Mouse (Mus musculus) limb, embryonic 12.5 days (tissue): Measurements from ENCODE around the gene Katnbl1. TPM values are rescaled to one million over a fixed set of nuclear protein-coding genes. Genes with fewer than 3 reads are reported as not detected.
"Not testable (repeated sequence)": the region's sequence is repeated elsewhere in the genome, so short reads cannot be mapped to it uniquely, and the experiment has no call there.

ENCODE experiments used
- ATAC-seq: fragments of 200-750 bp; cut with Nextera tagmentation; 2 replicates; pipeline ENCODE4 v1.8.0; 2017; ENCODE audit warnings: low read depth, moderate TSS enrichment; ENCODE audit not compliant: insufficient number of reproducible peaks, insufficient read depth, low FRiP score, low TSS enrichment
- H3K27ac ChIP-seq: fragments of 300-500 bp; sonication (generic); 2 replicates; pipeline ENCODE4 v1.5.1; 2016; ENCODE audit warnings: mild to moderate bottlenecking, moderate library complexity
- H3K27me3 ChIP-seq: fragments of 300-500 bp; sonication (generic); 2 replicates; pipeline ENCODE4 v1.6.1; 2016; ENCODE audit warnings: mild to moderate bottlenecking, moderate library complexity
- H3K36me3 ChIP-seq: fragments of 300-500 bp; sonication (generic); 2 replicates; pipeline ENCODE4 v1.6.1; 2016; ENCODE audit warnings: mild to moderate bottlenecking, moderate library complexity
- H3K4me1 ChIP-seq: fragments of 300-500 bp; sonication (generic); replicated peaks from 2 replicates; pipeline ENCODE4 v1.6.1; 2016
- H3K4me2 ChIP-seq: fragments of 300-500 bp; sonication (generic); 2 replicates; pipeline ENCODE4 v1.6.1; 2016; ENCODE audit warnings: mild to moderate bottlenecking, moderate library complexity
- H3K4me3 ChIP-seq: fragments of 300-500 bp; sonication (generic); replicated peaks from 2 replicates; pipeline ENCODE4 v1.5.1; 2016; ENCODE audit warnings: mild to moderate bottlenecking
- H3K9ac ChIP-seq: fragments of 300-500 bp; sonication (generic); replicated peaks from 2 replicates; pipeline ENCODE4 v1.6.1; 2016; ENCODE audit warnings: mild to moderate bottlenecking, moderate library complexity
- H3K9me3 ChIP-seq: fragments of 300-500 bp; sonication (generic); 2 replicates; pipeline ENCODE4 v1.6.1; 2016; ENCODE audit warnings: mild to moderate bottlenecking, moderate library complexity
- WGBS: fragments of 180-500 bp; shearing (Covaris S2); methylation state at CpG from one replicate; pipeline ENCODE4 v1.1.7; 2016; 5-methylcytosine and 5-hydroxymethylcytosine counted together
- polyA plus RNA-seq: library from polyadenylated mRNA; unstranded; fragments of >200 nt; fragmentation: Nextera tagmentation; extraction: Ambion mirVana; gene quantifications from 2 replicates; pipeline ENCODE4 v1.2.1, GENCODE M21; 2016

Gene Katnbl1
- polyA plus RNA-seq, 1 experiment from 2014 or later = 55.8 TPM

- no peaks in the 10 kb centered on the region for H3K4me1 ChIP-seq
- no peak overlapping the region for H3K4me2 ChIP-seq
- no peak overlapping the region for H3K9ac ChIP-seq
- no peaks in the 10 kb centered on the region for H3K27me3 ChIP-seq
- ATAC-seq = no peak
- H3K36me3 ChIP-seq = no peaks in the 10 kb centered on the region
- 74% methylated on average over 1 of the region's 1 CpGs for whole genome bisulfite sequencing
- H3K4me3 ChIP-seq = no peak overlapping the region
- no peak overlapping the region for H3K27ac ChIP-seq
- no peaks in the 10 kb centered on the region for H3K9me3 ChIP-seq
Observed at GRCm38 (mm10) chr2:112396649-112397048, 17.6 kb downstream of the Katnbl1 start.

DNA sequence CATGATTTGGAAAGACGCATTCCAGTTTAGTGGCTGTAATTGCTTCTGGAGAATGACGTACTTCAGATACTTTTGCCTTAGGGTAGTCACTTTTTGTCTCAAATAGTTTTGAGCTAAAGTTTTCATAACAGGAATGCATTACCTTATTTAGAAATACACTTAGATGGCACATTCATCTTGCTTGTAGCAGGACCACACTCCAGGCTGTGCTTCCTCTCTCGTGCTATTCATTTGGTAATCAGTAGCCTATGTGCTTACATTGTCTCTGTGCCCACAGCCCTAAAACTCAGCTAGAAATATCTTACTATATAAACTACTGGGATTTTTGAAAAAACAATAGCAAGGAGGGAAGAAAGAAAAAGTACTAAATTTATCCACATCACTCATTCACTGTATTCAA is 28.0 kb downstream of the Katnbl1 start:
- no peak overlapping the region for H3K27ac ChIP-seq
- H3K9ac ChIP-seq = no peak overlapping the region
- peaks cover 37% of the 10 kb centered on the region for H3K36me3 ChIP-seq
- WGBS = 90% methylated on average over 3 of the region's 3 CpGs
- no peak overlapping the region for H3K4me3 ChIP-seq
- H3K27me3 ChIP-seq = no peaks in the 10 kb centered on the region
- H3K9me3 ChIP-seq = no peaks in the 10 kb centered on the region
- no peak overlapping the region for H3K4me2 ChIP-seq
- no peak for ATAC-seq
- no peaks in the 10 kb centered on the region for H3K4me1 ChIP-seq

GRCm38 (mm10) chr2:112425308-112425707 is 46.3 kb downstream of the Katnbl1 start:
- Histone ChIP-seq H3K36me3 (no peaks in the 10 kb centered on the region), H3K4me2 (no peak overlapping the region), H3K4me3 (no peak overlapping the region), H3K27ac (no peak overlapping the region), H3K27me3 (no peaks in the 10 kb centered on the region), H3K4me1 (no peaks in the 10 kb centered on the region), H3K9me3 (no peaks in the 10 kb centered on the region), H3K9ac (no peak overlapping the region)
- 83% methylated on average over 3 of the region's 3 CpGs for WGBS
- no peak for ATAC-seq

DNA sequence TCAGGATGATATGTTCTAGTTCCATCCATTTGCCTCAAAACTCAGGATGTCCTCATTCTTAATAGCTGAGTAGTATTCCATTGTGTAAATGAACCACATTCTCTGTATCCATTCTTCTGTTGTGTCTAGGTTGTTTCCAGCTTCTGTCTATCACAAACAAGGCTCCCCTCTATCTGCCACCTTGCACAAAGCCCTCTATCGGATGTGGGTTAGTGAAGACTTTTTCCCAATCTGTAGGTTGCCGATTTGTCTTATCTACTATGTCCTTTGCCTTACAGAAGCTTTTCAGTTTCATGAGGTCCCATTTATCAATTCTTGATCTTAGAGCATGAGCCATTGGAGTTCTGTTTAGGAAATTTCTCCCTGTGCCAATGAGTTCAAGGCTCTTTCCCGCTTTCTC is 49.5 kb downstream of the Katnbl1 start:
- not testable (repeated sequence) for H3K4me2 ChIP-seq, H3K27ac ChIP-seq, ATAC-seq, H3K27me3 ChIP-seq, H3K9ac ChIP-seq, H3K9me3 ChIP-seq, H3K4me3 ChIP-seq, H3K36me3 ChIP-seq, H3K4me1 ChIP-seq
- 92% methylated on average over 3 of the region's 3 CpGs for WGBS

DNA sequence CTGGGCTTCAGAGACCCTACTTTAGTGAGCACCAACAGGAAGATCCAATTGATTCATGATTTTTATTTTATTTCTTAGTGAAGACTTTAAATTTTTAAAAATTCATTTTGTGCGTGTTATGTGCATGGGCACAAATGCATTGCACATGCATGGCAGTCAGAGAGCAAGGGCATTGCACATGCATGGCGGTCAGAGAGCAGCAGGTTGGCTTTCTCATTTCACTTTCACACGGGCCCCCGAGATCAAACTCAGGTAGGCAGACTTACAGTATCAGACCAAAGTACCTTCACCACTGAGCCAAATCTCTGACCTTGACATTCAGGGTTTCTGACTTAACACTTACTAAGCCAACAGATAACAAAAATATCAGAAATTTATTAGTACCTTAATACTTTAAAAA is 50.7 kb downstream of the Katnbl1 start:
- H3K4me1 ChIP-seq = no peaks in the 10 kb centered on the region
- no peak overlapping the region for H3K4me2 ChIP-seq
- H3K9ac ChIP-seq = no peak overlapping the region
- H3K27me3 ChIP-seq = no peaks in the 10 kb centered on the region
- H3K9me3 ChIP-seq = no peaks in the 10 kb centered on the region
- no peak overlapping the region for H3K4me3 ChIP-seq
- H3K36me3 ChIP-seq = no peaks in the 10 kb centered on the region
- no peak overlapping the region for H3K27ac ChIP-seq
- no peak for ATAC-seq
- WGBS = 92% methylated on average over 4 of the region's 4 CpGs

DNA sequence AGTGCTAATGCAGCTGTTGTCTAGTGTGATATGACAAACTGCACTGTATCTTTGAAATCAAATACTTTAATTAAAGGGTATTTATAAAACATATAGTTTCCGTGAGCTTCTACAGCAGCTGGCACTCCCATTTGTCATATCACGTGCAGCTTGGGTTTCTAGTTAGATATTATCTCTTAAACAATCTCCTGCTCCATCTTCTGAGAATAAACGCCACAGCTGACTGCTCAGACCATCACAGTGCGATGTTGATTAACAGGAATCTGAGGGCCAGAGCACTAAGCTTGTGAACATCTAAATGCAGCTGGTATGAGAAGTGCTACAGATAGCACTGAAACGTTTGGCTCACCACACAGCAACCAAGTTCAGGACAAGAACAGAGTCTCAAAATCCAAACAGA is 51.4 kb downstream of the Katnbl1 start:
- Histone ChIP-seq H3K4me1 (no peaks in the 10 kb centered on the region), H3K4me3 (no peak overlapping the region), H3K36me3 (no peaks in the 10 kb centered on the region), H3K27ac (no peak overlapping the region), H3K4me2 (no peak overlapping the region), H3K9ac (no peak overlapping the region), H3K9me3 (no peaks in the 10 kb centered on the region), H3K27me3 (no peaks in the 10 kb centered on the region)
- 66% methylated on average over 5 of the region's 5 CpGs for WGBS
- no peak for ATAC-seq

DNA sequence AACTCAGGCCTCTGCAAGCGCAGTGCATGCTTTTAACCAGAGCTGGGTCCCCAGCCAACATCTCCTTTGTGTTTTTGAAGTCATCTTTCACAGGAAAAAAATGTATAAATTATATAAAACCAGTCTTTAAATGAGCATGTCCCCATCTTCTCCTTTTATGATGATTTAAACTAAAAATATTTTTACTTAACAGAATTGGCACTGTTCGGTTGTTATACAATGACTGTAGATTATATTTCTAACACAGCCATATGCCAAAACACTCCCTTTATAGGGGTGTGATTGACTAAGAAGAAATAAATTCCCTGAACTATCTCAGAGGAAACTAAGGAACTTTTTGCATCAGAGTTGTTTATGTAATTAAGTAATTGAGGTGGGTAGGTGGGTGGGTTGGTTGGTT is 53.5 kb downstream of the Katnbl1 start:
- no peak overlapping the region for H3K27ac ChIP-seq
- H3K4me2 ChIP-seq = no peak overlapping the region
- no peak overlapping the region for H3K9ac ChIP-seq
- no peaks in the 10 kb centered on the region for H3K36me3 ChIP-seq
- H3K4me1 ChIP-seq = no peaks in the 10 kb centered on the region
- ATAC-seq = no peak
- H3K27me3 ChIP-seq = no peaks in the 10 kb centered on the region
- no peak overlapping the region for H3K4me3 ChIP-seq
- H3K9me3 ChIP-seq = no peaks in the 10 kb centered on the region
- WGBS = 90% methylated on average over 2 of the region's 2 CpGs

DNA sequence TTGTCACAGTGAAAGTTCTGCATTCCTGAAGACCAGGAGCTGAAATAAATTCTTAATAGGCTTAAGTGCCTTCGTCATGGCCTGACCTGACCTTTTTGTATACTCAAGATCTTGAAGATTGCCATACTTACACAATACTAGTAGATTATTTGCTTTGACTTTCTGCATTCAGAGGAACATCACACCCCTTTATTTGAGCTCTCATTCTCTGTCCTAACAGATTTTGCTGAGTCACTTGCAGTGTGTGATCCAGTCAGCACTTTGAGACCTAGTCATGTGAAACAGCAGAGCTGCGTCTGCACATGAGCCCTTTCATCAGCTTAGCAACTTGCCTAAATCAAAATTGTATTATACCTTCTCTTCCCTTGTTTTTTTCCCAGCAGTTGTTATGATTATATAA is 54.3 kb downstream of the Katnbl1 start:
- no peak overlapping the region for H3K4me2 ChIP-seq
- no peaks in the 10 kb centered on the region for H3K4me1 ChIP-seq
- H3K9ac ChIP-seq = no peak overlapping the region
- no peak overlapping the region for H3K27ac ChIP-seq
- H3K4me3 ChIP-seq = no peak overlapping the region
- no peaks in the 10 kb centered on the region for H3K9me3 ChIP-seq
- ATAC-seq = no peak
- no peaks in the 10 kb centered on the region for H3K36me3 ChIP-seq
- 81% methylated on average over 2 of the region's 2 CpGs for WGBS
- no peaks in the 10 kb centered on the region for H3K27me3 ChIP-seq

DNA sequence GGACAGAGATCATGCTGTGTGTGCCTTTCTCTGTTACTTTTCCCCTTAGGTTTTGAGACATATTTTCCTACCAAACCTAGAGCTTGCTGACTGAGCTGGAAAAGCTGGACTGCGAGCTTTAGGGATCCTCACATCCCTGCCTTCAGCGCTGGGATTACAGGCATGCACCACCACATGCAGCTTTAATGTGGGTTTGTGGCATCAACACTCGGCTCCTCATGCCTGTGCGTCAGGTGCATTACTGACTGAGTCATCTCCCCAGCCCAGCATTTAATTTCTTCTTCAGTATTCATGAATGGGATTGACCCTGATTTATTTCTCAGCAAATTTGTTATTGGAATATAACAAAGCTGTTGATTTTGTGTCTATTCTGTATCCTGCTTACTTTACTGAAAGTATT is 57.3 kb downstream of the Katnbl1 start:
- H3K9ac ChIP-seq = no peak overlapping the region
- H3K27me3 ChIP-seq = no peaks in the 10 kb centered on the region
- no peak for ATAC-seq
- H3K4me2 ChIP-seq = no peak overlapping the region
- no peak overlapping the region for H3K27ac ChIP-seq
- no peaks in the 10 kb centered on the region for H3K4me1 ChIP-seq
- no peaks in the 10 kb centered on the region for H3K36me3 ChIP-seq
- WGBS = 79% methylated on average over 4 of the region's 4 CpGs
- H3K4me3 ChIP-seq = no peak overlapping the region
- H3K9me3 ChIP-seq = no peaks in the 10 kb centered on the region

DNA sequence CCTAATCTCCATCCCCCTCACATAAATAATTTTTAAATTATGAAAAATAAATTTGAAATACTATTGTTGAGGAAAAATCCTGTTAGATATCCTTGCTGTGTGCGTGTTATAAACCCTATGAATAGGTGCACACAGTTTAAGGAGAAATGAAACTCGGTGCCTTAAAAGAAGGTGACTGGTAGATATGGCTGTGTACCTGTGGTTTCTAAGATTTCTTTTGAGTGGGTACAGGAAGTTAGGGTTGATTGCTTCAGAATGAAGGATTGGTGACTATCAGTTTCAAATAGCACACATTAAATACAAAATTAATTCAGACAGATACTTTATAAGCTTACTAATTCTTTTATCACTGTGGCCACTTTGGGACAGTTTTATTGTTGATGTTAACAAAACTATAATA is 58.6 kb downstream of the Katnbl1 start:
- no peaks in the 10 kb centered on the region for H3K36me3 ChIP-seq
- ATAC-seq = no peak
- WGBS = 90% methylated on average over 2 of the region's 2 CpGs

DNA sequence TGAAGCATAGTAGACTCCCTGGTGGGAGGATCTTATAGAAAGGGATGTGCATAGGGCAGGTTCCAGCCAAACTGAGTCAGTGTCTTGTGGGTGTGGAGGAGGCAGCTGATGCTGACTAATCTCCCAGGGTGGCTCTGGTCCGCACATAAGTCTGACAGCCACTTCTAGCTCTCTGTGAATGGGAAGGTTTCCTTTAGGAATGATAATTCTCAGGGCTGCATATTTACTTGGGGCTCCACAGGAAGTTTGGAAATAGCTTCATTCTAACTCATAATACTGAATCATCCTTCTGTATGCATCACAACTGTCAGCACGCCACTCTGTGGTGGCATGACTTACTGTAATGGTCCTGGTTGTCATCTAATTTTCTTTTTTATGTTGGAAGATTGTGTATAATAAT is 64.5 kb downstream of the Katnbl1 start:
- no peaks in the 10 kb centered on the region for H3K27me3 ChIP-seq
- no peaks in the 10 kb centered on the region for H3K4me1 ChIP-seq
- no peak for ATAC-seq
- no peak overlapping the region for H3K27ac ChIP-seq
- WGBS = 71% methylated on average over 2 of the region's 2 CpGs
- no peak overlapping the region for H3K9ac ChIP-seq
- H3K4me3 ChIP-seq = no peak overlapping the region
- no peak overlapping the region for H3K4me2 ChIP-seq
- H3K9me3 ChIP-seq = no peaks in the 10 kb centered on the region
- no peaks in the 10 kb centered on the region for H3K36me3 ChIP-seq

More for the DNA sequence above, 58.6 kb downstream of the Katnbl1 start:
- Histone ChIP-seq H3K9ac (no peak overlapping the region), H3K9me3 (no peaks in the 10 kb centered on the region), H3K27ac (no peak overlapping the region), H3K4me1 (no peaks in the 10 kb centered on the region), H3K4me2 (no peak overlapping the region), H3K27me3 (no peaks in the 10 kb centered on the region), H3K4me3 (no peak overlapping the region)

- no peaks in the 10 kb centered on the region for H3K27me3 ChIP-seq
- no peak for ATAC-seq
- no peak overlapping the region for H3K27ac ChIP-seq
- no peaks in the 10 kb centered on the region for H3K4me1 ChIP-seq
- H3K4me3 ChIP-seq = no peak overlapping the region
- no peaks in the 10 kb centered on the region for H3K9me3 ChIP-seq
- H3K4me2 ChIP-seq = no peak overlapping the region
- H3K36me3 ChIP-seq = no peaks in the 10 kb centered on the region
- no peak overlapping the region for H3K9ac ChIP-seq
Observed at GRCm38 (mm10) chr2:112445511-112445910, 66.5 kb downstream of the Katnbl1 start.
